Mouse (Mus musculus) C2C12 (cell line): Measurements from ENCODE around the gene Trio.

Source experiments
- CEBPB ChIP-seq: IDR thresholded peaks from one replicate; pipeline ENCODE4 v1.6.1; 2011; ENCODE audit warnings: low read depth, mild to moderate bottlenecking, control low read depth, moderate library complexity
- CTCF ChIP-seq: IDR thresholded peaks from one replicate; pipeline ENCODE4 v1.5.1; 2011; ENCODE audit not compliant: control insufficient read depth, insufficient read depth, insufficient read length
- FOSL1 ChIP-seq: IDR thresholded peaks from one replicate; pipeline ENCODE4 v1.8.0; 2011; ENCODE audit warnings: mild to moderate bottlenecking, low read length; ENCODE audit not compliant: poor library complexity, insufficient read depth, severe bottlenecking
- MAX ChIP-seq: IDR thresholded peaks from one replicate; pipeline ENCODE4 v1.6.1; 2011; ENCODE audit warnings: mild to moderate bottlenecking, control low read depth
- MYOD1 ChIP-seq: IDR thresholded peaks from one replicate; pipeline ENCODE4 v1.6.1; 2011; ENCODE audit warnings: low read depth; ENCODE audit not compliant: control insufficient read depth, insufficient read length
- MYOG ChIP-seq: IDR thresholded peaks from one replicate; pipeline ENCODE4 v1.6.1; 2011; ENCODE audit not compliant: control insufficient read depth, insufficient read length; ENCODE audit errors: extremely low read depth
- USF1 ChIP-seq: IDR thresholded peaks from one replicate; pipeline ENCODE4 v1.6.1; 2011; ENCODE audit warnings: low read depth, mild to moderate bottlenecking, control low read depth, moderate library complexity

DNA sequence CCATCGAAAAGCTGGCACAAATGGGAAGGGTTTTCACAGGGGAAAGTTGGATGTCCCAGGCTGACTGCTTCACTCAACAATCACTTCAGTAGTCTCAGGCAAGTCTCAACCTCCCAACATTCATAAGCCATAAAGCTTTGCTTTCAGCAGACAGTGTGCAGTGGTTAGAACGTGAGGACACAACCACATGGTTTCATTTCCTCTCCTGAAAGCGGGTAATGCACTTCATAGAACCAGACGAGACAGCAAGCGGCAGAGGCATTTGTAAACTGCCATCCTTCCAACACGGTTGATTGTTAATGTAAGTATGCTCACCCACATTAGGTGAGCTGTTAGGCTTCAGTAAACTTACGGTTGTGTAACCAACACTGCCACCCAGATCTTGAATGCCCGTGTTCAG lies 51.0 kb downstream of the Trio start:
- TF ChIP-seq CTCF (no peak), MYOG (no peak), USF1 (no peak), FOSL1 (no peak), MAX (no peak), MYOD1 (no peak), CEBPB (no peak)
